Mouse (Mus musculus) layer of hippocampus, postnatal 25 days (tissue): Measurements from ENCODE around the gene Map6. TPM values are rescaled to one million over a fixed set of nuclear protein-coding genes. Genes with fewer than 3 reads are reported as not detected.

Source experiments
- DNase-seq, 2 experiments: peaks; one replicate each; pipeline ENCODE4 v3.0.0; 2022; ENCODE audit warnings: mixed read lengths in 2 of 2, low spot score in 1 of 2; ENCODE audit errors: extremely low spot score in 1 of 2
- total RNA-seq, 2 experiments: library from RNA; stranded (reverse); gene quantifications; 2 replicates each; pipeline ENCODE4 v1.2.3; 2021

Gene Map6
- total RNA-seq, 2 experiments from 2014 or later, result 102 to 107 TPM

DNA sequence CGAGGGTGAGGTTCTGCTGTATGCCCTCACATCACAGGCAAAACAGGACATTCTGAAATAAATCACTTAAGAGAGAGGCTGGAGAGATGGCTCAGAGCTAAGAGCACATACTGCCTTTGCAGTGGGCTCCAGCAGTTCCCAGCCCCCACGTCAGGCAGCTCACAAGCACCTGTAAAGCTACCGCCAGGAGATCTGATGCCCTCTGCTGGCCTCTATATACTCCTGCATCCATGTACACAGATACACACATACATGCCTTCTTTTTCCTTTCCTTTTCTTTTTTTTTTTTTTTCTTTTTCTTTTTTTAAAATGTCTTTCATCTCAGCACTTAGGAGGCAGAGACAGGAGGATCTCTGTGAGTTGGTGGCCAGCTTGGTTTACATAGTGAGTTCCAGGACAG lies 5.3 kb upstream of the Map6 start:
- DNase-seq, result no peak

DNA sequence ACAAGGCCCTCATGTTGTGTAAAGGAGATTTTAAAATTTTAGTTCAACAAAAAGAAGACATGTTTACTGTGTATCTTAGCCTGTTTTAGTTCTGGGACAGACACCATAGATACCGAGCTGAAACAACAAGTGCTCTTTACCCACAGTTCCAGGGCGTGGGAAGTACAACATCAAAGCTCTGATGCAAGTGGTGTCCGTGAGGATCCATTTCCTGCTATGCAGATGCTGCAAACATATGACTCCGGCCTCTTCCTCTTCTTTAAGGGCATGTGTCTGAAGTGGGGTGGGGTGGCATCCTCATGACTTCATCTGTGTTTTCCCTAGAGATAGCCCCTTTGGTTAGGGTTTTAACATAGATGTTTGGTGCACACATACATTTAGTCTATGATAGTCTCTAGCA lies 3.7 kb upstream of the Map6 start:
- no peak for DNase-seq

DNA sequence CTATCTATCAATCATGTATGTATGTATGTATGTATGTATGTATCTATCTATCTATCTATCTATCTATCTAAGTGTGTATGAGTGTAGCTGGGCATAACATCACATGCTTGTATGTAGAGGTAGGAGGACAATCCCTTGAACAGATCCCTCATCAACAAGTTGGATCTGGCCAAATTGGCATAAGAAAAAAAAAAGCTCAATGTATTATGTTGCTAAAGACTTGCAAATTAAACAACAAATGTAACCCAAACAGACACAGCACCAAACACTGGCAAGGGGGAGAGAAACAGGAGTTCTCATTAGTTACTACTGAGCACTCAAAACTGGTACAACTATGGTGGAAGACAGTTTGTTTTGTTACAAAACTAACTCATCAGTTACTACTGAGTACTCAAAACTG lies 2.6 kb upstream of the Map6 start:
- DNase-seq, result no peak

DNA sequence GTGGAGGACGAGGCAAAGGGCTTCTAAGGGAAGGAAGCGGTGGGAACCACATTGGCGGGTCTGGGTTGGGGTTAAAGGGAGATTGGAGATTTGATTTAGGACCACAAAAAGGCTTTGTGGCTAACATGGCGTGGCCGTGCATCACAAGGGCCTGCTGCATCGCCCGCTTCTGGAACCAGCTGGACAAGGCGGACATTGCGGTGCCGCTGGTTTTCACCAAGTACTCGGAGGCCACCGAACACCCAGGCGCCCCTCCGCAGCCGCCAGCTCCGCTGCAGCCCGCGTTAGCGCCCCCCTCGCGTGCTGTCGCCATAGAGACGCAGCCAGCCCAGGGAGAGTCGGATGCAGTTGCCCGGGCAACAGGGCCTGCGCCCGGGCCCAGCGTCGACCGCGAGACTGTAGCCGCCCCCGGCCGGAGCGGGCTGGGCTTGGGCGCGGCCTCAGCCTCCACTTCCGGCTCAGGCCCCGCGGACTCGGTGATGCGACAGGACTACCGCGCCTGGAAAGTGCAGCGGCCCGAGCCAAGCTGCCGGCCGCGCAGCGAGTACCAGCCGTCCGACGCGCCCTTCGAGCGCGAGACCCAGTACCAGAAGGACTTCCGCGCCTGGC lies 754 bp downstream of the Map6 start:
- peak; percentile 71 to 81 for DNase-seq

DNA sequence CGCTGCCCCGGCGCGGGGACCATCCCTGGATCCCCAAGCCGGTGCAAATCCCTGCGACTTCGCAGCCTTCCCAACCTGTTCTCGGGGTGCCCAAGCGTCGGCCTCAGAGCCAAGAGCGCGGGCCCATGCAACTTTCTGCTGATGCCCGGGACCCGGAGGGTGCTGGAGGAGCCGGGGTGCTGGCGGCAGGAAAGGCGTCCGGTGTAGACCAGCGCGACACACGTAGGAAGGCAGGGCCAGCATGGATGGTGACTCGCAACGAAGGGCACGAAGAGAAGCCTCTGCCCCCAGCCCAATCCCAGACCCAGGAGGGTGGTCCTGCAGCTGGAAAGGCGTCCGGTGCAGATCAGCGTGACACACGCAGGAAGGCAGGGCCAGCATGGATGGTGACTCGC lies 1.3 kb downstream of the Map6 start:
- no peak for DNase-seq

DNA sequence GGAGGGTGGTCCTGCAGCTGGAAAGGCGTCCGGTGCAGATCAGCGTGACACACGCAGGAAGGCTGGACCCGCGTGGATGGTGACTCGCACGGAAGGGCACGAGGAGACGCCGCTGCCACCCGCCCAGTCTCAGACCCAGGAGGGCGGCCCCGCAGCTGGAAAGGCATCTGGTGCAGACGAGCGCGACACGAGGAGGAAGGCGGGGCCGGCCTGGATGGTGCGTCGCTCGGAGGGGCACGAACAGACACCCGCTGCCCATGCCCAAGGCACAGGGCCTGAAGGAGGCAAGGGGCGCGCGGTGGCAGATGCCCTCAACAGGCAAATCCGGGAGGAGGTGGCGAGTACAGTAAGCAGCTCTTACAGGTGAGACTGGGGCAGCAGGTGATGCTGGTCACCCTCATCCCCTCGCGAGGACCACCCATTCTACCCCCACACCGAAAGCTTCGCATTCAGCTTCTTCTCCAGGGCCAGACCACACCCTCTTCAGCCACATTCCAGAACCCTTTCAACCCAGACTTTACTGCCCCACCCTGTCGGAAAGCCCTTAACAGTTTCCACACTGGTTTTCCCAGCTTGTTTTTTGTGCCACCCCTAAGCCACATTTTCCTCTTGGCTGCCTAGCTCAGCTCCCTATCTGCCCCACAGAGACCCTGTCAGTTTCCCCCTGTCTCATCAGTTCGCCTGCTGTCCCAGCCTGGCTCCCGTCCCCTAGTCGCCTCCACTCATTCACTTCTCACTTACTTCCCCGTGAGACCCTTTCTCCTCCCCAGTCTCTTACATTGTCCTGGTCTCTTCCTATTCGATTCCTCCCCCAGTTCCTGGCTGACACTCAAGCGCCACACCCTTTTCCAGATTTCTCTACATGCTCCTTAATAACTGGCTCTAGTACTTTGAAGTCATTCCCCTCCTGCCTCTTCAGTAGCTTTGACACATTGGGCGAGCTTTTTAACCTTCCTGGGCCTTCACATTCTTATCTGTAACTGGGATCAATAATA lies 2.0 kb downstream of the Map6 start:
- no peak for DNase-seq

DNA sequence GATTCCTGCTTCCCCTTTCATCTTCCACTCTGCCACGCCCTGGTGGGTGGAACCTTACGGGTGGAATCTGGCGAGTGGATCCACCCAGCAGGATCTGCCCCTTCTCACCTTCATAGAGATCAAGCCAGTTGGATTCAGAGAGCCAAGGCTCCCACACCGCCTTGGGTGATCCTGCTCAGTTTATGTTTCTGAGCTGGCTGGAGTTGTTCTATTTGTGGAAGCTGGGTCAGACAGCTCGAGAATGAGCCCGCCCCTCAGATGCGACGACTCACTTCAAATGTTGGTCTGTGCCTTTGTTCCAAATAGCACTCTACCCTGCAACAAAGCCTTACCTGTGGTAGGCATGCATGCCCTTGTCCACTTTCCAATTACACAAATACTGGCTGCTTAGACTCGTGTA lies 4.4 kb downstream of the Map6 start:
- no peak for DNase-seq

DNA sequence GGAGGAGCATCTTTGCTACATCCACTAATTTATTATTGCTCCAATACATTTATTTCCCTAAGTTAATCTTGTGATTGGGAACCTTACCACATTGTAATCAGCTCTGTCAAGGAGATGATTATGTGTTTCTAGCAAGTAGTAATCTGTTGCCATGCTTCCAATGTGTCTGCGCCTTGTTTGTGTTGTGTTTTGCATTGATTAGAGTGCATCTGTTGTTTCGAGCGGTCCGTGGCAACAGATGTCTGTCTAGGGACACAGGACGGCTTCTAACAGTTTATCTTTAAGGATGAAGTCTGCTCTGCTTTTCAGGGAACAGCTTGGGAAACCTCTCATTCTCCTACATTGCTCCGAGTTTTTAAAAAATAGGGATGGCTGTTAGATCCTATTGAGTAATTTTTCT lies 7.9 kb downstream of the Map6 start:
- no peak for DNase-seq

DNA sequence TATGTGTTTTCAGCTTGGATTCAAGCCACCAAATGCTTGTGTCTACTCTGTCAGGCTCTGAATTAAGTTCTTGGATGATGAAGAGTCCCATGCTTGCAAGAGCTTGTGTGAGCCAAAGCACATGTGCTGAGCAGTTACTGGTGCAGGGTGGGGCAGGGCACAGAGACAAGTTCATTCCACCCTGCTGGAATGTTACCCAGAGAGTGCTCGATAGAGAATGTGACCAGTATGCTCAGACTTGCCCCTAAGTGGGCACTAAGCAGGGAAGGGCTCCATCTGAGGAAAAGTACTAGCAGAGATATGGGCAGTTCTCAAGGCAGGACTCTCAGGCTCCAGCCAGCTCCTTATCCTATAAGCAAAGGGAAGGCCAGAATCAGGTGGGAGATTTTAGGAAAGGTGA lies 9.4 kb downstream of the Map6 start:
- DNase-seq, result no peak

DNA sequence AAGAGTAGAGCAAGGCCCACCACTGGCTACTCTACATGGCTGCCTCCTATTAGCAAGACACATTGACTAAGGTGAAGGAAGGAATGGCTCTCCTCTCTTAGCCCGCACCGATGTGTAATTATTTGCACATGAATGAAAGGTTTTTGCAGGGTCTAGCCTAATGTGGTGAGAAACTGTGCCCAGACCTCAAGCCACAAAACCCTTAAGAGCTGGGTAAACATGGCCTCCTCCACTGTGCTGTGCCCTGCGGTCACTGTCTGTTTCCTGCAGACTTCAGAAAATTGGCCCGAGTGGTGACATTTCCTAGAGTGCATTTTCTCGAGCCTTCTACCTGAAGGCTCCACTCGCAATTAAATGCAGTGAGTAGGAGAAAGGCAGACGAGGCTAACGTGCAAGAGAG lies 11.1 kb downstream of the Map6 start:
- no peak for DNase-seq

DNA sequence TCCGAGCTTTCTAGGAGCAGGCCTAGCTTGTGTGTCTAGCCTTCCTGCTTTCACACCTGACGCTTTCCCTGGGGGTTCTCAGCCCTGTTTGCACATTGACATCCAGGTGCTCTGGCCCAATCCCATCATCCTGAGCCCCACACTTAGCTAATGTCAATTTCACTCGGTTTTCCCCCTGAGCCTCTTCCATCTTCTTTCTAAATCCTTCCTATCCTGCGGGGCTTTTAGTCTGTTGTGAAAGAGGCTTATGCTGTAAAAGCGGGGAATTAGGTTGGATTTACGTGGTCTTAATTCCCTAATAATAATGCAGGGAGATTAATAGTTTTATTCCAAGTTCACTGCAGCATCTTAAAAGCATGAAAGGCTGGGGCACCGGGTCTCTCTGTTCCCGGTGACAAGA lies 12.3 kb downstream of the Map6 start:
- DNase-seq, result no peak

DNA sequence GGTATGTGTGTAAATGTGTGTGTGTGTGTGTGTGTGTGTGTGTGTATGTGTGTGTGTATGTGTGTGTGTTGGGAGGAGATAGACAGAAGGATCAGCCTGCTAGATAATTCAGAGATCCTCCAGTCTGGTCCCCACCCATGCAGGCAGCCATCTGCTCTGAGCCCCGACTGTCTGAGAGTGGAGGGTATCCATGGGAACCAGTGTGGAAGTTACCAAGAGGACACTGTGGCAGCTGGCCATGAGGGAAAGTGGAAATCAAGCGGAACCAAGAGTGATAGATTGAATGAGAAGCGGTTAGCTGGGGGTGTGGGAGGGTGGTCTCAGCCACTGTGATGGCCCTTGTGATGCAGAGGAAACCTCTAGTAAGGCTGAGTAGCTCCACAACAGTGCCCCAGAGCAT lies 20.0 kb downstream of the Map6 start:
- peak in 1 of 2 experiments; percentile 55 for DNase-seq

DNA sequence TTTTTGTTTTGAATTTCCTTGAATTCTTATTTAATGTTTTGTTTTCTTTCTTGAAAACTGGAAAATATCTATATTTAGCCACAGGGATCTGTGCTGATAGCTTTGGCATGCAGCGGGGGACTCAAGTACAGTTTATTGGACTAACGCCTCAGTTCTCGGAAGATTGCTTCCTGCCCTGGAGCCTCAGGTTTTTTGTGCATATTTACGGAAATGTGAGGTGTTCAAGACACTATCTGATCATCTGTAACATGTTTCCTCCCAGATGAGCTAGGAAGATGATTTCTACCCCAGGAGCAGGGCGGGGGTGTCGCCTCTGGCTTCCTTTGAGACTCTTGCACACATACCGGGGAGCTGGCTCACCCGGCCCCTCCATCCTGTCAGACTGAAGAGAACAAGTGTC lies 22.8 kb downstream of the Map6 start:
- DNase-seq, result no peak

DNA sequence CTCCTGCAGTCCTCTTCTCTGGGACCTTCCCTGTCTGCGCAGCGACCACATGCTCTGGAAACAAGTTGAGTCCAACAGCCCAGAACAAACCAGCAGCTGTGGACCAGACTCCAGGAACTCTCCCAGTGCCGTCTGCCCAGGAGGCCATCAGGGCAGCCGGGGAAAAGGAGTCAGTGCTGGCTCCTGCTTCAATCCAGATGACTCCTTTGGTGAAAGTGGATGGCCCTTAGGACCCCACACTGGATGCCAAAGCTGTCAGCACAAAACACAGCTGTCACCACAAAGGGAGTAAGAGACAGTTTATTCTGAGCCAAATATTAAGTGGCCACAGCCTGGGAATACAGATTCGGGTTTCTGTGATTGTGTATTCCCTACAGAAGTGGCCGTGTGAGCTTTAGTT lies 23.7 kb downstream of the Map6 start:
- DNase-seq, result no peak

DNA sequence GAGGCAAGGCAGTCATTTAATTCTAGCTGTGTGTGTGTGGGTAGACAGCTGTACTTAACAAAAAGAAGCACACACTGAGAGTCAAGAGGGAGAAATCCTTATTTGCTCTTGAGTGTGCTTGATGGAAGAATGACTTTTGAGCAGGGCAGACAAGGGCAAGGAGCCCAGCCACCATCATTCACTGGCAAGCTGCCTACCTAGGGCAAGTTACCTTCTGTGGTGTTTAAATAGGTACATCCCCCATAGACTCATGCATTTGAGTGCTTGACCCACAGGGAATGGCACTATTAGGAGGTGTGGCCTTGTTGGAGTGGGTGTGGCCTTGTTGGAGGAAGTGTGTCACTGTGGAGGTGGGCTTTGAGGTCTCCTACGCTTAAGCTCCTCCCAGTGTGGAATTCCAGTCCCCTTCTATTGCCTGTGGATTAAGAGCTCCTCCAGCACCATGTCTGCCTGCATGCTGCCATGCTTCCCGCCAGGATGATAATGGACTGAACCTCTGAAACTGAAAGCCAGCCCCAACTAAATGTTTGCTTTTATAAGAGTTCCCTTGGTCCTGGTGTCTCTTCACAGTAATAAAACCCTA lies 27.0 kb downstream of the Map6 start:
- DNase-seq, result no peak

DNA sequence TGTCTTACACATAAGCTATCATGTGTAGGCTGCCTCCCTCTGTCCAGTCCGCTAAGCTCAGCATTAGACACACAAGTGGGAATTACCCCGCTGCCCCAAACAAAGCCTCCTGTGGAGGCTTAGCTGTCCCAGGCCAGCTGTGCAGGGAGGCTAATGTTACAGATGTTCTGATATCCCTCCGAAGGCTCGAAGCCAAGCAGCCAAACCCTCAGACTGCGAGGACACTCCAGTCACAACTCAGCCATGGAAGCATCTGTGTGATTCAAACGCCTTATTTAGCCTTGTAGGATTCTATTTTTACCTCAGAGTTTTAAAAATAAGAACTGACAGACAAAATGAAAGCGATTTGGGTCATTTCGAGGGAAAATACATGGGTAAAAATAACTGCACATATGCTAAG lies 27.9 kb downstream of the Map6 start:
- DNase-seq, result no peak

DNA sequence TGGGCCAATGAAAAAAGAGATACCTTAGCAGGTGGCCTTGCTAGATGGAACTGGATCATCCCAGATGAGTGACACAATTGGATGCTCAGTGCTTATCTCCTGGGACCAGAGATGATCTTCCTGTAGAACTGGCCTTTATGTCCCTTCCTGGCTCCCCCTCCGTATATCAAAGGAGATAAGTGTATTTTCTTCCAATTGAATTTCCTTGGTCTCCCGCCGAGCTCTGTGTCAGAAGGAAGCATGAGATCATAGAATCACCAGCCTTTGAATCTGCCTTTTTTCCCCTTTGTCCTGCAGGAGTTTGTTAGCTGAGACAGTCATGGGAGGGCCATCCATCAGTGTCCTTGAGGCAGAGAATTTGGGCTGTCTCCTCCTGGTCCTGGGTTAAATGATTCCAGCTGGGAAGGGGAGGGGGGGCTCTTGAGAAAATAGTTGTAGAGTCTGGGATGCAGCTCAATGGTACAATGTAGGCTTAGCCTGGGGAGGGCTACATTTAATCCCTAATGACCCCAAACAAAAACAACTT lies 33.5 kb downstream of the Map6 start:
- DNase-seq, result no peak

DNA sequence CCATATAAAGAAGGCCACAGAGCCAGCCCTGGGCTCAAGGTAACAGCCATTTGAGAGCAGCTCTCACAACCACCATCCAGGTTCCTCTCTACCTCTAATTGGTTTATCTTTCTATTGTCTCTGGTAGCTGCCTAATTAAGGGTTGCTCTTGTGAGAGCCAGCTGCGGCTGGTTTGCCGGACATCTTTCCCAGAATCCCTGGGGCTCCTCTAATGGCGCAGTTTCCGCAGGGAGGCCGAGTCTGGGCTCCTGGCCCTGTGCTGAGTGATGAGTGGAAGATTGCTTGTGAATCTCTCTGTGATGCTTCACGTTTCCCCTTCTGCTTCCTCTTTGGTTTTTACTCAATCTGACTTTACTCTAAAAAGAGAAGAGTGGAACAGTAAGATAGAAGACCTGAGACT lies 36.8 kb downstream of the Map6 start:
- no peak for DNase-seq

DNA sequence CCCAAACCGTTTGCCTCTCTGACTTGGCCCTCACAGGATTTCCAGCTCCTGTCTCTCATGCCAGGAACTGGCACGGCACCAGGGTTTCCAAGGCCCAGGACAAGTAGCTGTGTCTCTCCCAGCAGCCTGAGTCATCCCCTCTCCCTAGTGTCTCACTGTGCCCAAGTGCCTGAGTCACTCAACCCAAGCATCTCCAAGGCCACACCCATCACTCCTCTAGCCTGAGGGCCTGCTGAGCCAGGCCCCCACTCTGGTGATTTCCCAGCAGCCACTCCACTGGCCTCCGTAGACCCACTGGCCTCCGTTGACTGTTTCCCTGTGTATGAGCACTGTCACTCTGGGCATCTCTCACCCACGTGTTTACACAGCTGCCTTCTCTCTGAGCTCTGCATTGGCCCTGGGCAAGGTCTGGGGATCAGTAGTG lies 37.7 kb downstream of the Map6 start:
- peak in 1 of 2 experiments; percentile 38 for DNase-seq

DNA sequence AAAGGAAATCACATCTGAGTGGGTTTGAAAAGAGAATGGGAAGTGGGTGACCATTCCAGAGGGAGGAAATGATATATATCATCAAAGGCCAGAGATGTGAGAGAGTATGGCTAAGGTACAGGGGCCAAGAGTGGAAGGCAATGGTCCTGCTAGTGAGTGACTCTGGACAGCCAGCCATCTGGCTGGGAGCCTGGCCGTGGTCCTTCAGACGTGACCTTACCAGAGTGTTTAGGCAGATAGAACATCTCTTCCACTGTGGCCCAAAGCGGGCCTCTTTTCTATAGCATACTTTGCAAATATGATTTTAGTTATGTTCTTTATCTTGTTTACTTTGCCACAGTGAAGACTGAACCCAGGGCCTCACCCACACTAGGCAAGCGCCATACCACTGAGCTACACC lies 38.4 kb downstream of the Map6 start:
- no peak for DNase-seq

DNA sequence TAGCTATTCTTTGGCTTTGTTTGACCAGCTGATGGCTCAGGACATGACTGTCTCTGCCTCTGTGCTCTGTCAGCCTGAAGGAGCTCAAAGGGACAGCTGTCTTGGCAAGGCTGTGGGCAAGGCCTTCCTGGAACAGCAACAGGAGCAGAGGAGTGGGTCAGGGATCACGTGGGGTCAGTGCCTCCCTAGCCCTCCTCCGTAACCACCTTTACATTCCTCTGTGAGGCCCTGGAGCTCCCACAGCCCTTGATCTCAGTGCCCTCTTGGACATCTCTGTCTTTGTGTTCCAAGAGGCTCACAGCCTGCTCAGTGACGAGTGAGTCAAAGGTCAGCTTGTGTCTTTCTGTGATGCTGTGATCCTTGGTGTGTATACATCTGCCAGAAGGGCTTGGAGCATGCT lies 39.4 kb downstream of the Map6 start:
- no peak for DNase-seq
